Mouse (Mus musculus) liver, embryonic 14.5 days (tissue): ENCODE data around the gene Ccdc181. TPM values are rescaled to one million over a fixed set of nuclear protein-coding genes. Genes with fewer than 3 reads are reported as not detected.

Experiments used
- ATAC-seq: fragments of 200-750 bp; cut with Nextera tagmentation; 2 replicates; pipeline ENCODE4 v1.8.0; 2017; ENCODE audit warnings: moderate number of reproducible peaks, mild to moderate bottlenecking, moderate library complexity; ENCODE audit not compliant: insufficient read depth
- DNase-seq, 3 experiments: peaks; one replicate each; pipeline ENCODE4 v3.0.0-alpha.2; 2012 to 2013; ENCODE audit warnings: low read depth in 3 of 3, low spot score in 3 of 3
- H3K27ac ChIP-seq: fragments of 300-500 bp; sonication (generic); 2 replicates; pipeline ENCODE4 v1.5.1; 2014; ENCODE audit warnings: moderate library complexity, mild to moderate bottlenecking, control low read depth, inconsistent platforms
- H3K27me3 ChIP-seq: fragments of 300-500 bp; sonication (generic); 2 replicates; pipeline ENCODE4 v1.6.1; 2014; ENCODE audit warnings: mild to moderate bottlenecking, low read length, moderate library complexity; ENCODE audit not compliant: control insufficient read depth, insufficient read depth
- H3K36me3 ChIP-seq: fragments of 300-500 bp; sonication (generic); replicated peaks from 2 replicates; pipeline ENCODE4 v1.6.1; 2014; ENCODE audit warnings: low read depth; ENCODE audit not compliant: control insufficient read depth, insufficient read depth
- H3K4me1 ChIP-seq, 2 experiments: fragments of 200-500 bp in 1 of 2; fragments of 300-500 bp in 1 of 2; sonication (generic) in 1 of 2; replicated peaks; 2 replicates each; pipeline ENCODE4 v1.6.1; 2012 to 2014; ENCODE audit warnings: antibody characterized with exemption in 1 of 2, inconsistent platforms in 1 of 2, low read length in 1 of 2; ENCODE audit not compliant: control insufficient read depth in 2 of 2, insufficient read depth in 2 of 2
- H3K4me2 ChIP-seq: fragments of 300-500 bp; sonication (generic); 2 replicates; pipeline ENCODE4 v1.6.1; 2014; ENCODE audit warnings: low read depth, mild to moderate bottlenecking, control low read depth, moderate library complexity
- H3K4me3 ChIP-seq, 2 experiments: fragments of 200-500 bp in 1 of 2; fragments of 300-500 bp in 1 of 2; sonication (generic) in 1 of 2; 2 replicates each; pipeline ENCODE4 v1.5.1; 2012 to 2014; ENCODE audit warnings: low read depth in 2 of 2, low read length in 2 of 2, mild to moderate bottlenecking in 2 of 2, control low read depth in 1 of 2, inconsistent platforms in 1 of 2, moderate library complexity in 1 of 2; ENCODE audit not compliant: insufficient read depth in 1 of 2
- H3K9ac ChIP-seq: fragments of 300-500 bp; sonication (generic); replicated peaks from 2 replicates; pipeline ENCODE4 v1.6.1; 2014; ENCODE audit warnings: mild to moderate bottlenecking, control low read depth, moderate library complexity
- H3K9me3 ChIP-seq: fragments of 300-500 bp; sonication (generic); 2 replicates; pipeline ENCODE4 v1.6.1; 2016; ENCODE audit warnings: low read length, mixed read lengths; ENCODE audit not compliant: control insufficient read depth
- CTCF ChIP-seq: IDR thresholded peaks from 2 replicates; pipeline ENCODE4 v1.5.1; 2016; ENCODE audit warnings: antibody characterized with exemption, low read depth, control low read depth
- EP300 ChIP-seq: IDR thresholded peaks from 2 replicates; pipeline ENCODE4 v1.6.1; 2016; ENCODE audit warnings: antibody characterized with exemption, low read depth
- WGBS: fragments of 180-500 bp; shearing (Covaris S2); extraction: QIAGEN DNeasy Blood & Tissue Kit; methylation state at CpG from one replicate; pipeline ENCODE4 v1.1.7; 2014; ENCODE audit not compliant: insufficient replicate concordance; 5-methylcytosine and 5-hydroxymethylcytosine counted together
- polyA plus RNA-seq, 2 experiments: library from polyadenylated mRNA; depleted of rRNA in 1 of 2; stranded (reverse) in 1 of 2; unstranded in 1 of 2; fragments of >200 nt; fragmentation: Nextera tagmentation in 1 of 2; extraction: Ambion mirVana in 1 of 2; gene quantifications; 2 replicates each; pipeline versions ENCODE4 v1.2.1 to v1.2.3; 2012 to 2014

Ccdc181 gene
- polyA plus RNA-seq, 2 experiments, result 1.8 to 2.3 TPM

DNA sequence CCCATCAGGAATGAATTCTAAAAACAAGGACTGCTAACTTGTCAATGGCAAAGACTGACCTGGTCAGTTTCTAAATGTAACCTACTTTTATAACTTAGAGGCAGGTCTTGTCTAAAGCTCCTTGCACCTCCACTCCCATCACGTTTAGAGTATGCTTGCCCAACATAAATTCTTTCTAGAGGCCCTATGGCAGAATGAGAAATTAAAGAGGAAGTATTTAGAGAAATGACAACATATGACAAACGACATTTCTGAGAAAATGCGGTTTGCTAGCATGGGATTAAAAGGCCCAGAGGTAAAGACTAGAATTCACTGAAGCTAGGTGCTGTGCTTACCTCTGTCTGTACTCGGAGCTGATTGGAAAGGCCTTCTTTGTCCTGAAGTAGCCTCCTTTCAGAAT, 26.6 kb downstream of the Ccdc181 start:
- DNase-seq (no peak), ATAC-seq (no peak)
- 65% methylated on average over 4 of the region's 4 CpGs for WGBS
- Histone ChIP-seq H3K36me3 (peaks cover 26% of the 10 kb centered on the region), H3K4me3 (no peak overlapping the region), H3K9ac (no peak overlapping the region), H3K27me3 (no peaks in the 10 kb centered on the region), H3K4me2 (no peak overlapping the region), H3K4me1 (peaks cover 0 to 4% of the 10 kb centered on the region in 2 experiments; a peak in 3 of 4 replicates), H3K27ac (no peak overlapping the region), H3K9me3 (no peaks in the 10 kb centered on the region)
- TF ChIP-seq CTCF (no peak), EP300 (no peak)

DNA sequence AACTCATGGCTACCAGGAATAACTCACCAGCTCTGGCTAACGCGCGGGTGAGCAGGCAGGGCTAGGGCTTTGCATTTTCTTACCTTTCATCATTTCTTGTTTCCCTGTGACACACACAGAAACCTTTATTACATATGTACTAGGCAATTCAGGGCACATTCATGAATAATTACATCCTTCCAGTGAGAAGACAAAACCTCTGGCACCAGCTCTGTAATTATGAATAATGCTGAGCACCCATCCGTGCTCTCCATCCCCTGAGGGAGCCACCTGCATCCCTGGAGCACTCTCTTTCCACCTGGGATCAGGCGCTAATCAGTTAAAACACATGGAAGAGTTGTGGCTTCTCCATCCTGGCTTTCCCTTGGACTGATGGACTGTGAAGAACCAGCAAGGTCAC, 28.4 kb downstream of the Ccdc181 start, which contains the start of gene Nme7:
TSS of gene Nme7 (plus strand) at position 301 of the 400 bp plus-strand sequence.
- DNase-seq (no peak), ATAC-seq (no peak)
- H3K27ac ChIP-seq, result no peak within 1 kb of the TSS
- peaks cover 4 to 9% of the 10 kb centered on the region in 2 experiments; a peak in 3 of 4 replicates for H3K4me1 ChIP-seq
- H3K27me3 ChIP-seq, result no peaks in the 10 kb centered on the region
- no peak within 1 kb of the TSS for H3K9ac ChIP-seq
- H3K4me3 ChIP-seq, result no peak within 1 kb of the TSS
- TF ChIP-seq CTCF, result no peak
- TF ChIP-seq EP300, result no peak
- H3K36me3 ChIP-seq, result peaks cover 17% of the 10 kb centered on the region
- H3K9me3 ChIP-seq, result no peaks in the 10 kb centered on the region
- WGBS, result 88% methylated on average over 5 of the region's 5 CpGs
- H3K4me2 ChIP-seq, result no peak within 1 kb of the TSS

DNA sequence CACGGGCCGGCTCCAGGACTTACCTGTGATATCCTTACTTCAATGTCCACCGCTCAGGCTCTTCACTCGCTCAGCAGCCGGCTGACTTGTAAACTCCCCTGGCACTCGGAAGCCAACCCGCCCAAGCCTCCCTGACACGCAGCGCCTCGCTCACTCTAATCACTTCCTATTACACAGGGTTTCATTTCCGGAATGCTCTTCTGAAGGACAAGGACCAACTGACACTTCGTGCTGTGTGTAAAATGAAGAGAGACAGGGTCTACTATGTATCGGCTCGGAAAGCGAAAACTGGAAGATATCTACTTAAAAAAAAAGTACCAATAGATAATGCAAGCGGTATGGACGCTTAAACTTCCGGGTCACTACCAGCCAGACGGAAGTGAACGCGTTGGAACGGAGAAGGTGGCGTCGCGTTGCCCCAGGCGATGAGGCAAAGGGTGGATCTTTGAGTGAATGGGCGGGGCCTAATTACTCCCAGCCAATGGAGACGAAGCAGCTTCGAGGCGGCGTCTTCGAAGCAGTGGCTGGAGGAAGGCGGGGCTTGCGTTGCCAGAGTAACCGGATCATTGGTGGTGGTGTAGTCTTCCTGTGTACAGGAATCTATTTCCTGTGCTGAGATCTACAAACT, 31.9 kb downstream of the Ccdc181 start, which contains the start of gene Blzf1:
TSS of gene Blzf1 (minus strand) at position 366 of the 628 bp plus-strand sequence.
- peak; percentile 99 for ATAC-seq
- H3K4me2 ChIP-seq, result peak within 1 kb of the TSS; percentile 75
- H3K27me3 ChIP-seq, result no peaks in the 10 kb centered on the region
- WGBS, result under 1% methylated on average over 35 of the region's 35 CpGs
- peaks cover 1% of the 10 kb centered on the region; the same call in 1 of the 2 replicates for H3K36me3 ChIP-seq
- TF ChIP-seq EP300, result no peak
- TF ChIP-seq CTCF, result no peak
- H3K27ac ChIP-seq, result peak within 1 kb of the TSS; percentile 33
- H3K9me3 ChIP-seq, result no peaks in the 10 kb centered on the region
- DNase-seq, result peak; percentile 97 to 98 (median 97)
- peak within 1 kb of the TSS; percentile 79 to 89 for H3K4me3 ChIP-seq
- peak within 1 kb of the TSS; percentile 71 for H3K9ac ChIP-seq
- H3K4me1 ChIP-seq, result peaks cover 4 to 9% of the 10 kb centered on the region in 2 experiments; a peak in 3 of 4 replicates

DNA sequence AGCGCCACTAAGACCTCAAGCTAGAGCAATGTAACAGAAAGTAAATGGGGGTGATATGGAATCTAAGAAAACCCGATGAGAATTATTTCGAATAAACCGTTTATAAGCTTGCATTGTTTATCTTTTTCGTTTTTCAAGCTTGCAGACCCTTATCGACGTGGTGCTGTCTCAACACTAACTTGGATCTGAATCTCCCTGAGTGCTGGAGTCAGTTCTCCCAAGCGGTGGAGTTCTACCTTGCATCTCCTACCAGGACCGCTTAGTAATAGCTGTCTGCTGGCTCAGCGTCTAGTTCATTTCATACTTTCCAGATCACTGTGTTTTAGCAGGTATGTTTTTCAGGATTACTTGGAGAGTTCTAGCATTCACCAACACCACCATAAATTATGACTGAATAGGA, 32.5 kb downstream of the Ccdc181 start:
- ATAC-seq (no peak), DNase-seq (peak in 1 of 3 experiments; percentile 20)
- Histone ChIP-seq H3K9me3 (no peaks in the 10 kb centered on the region), H3K9ac (peak overlapping the region; percentile 56), H3K4me2 (peak overlapping the region; percentile 75), H3K4me1 (peaks cover 4 to 9% of the 10 kb centered on the region in 2 experiments; a peak in 3 of 4 replicates), H3K36me3 (no peaks in the 10 kb centered on the region), H3K27ac (no peak overlapping the region), H3K4me3 (peak overlapping the region; percentile 79 to 89), H3K27me3 (no peaks in the 10 kb centered on the region)
- 11% methylated on average over 10 of the region's 10 CpGs for WGBS
- no peak for TF ChIP-seq EP300
- no peak for TF ChIP-seq CTCF

DNA sequence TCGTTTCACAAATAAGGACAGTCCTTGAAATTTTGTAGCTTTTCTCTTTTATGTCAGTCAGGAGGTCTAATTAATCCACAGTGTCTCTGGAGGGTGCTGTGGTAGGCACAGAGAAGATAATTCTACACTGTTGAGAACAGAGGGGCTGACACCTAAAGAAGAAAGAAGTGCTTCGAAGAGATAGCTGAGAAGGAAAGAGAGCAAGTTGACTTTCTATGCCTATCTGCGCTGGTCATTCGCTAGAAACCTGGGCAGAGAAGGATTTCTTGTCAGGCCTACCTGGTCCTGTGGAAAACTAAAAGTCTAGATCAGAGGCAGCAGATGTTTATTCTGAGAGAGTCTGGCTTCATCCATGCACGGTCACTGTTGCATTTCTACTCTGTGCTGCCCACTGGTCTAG, 38.7 kb downstream of the Ccdc181 start:
- 79% methylated on average over 5 of the region's 5 CpGs for WGBS
- no peak for DNase-seq
- TF ChIP-seq CTCF, result no peak
- TF ChIP-seq EP300, result no peak

More for the DNA sequence above, 38.7 kb downstream of the Ccdc181 start:
- peaks cover 0 to 7% of the 10 kb centered on the region in 2 experiments; a peak in 1 of 4 replicates for H3K4me1 ChIP-seq
- H3K27ac ChIP-seq, result no peak overlapping the region
- H3K9me3 ChIP-seq, result no peaks in the 10 kb centered on the region
- no peak overlapping the region for H3K9ac ChIP-seq
- H3K4me3 ChIP-seq, result no peak overlapping the region
- H3K36me3 ChIP-seq, result no peaks in the 10 kb centered on the region
- no peak for ATAC-seq
- H3K27me3 ChIP-seq, result no peaks in the 10 kb centered on the region
- H3K4me2 ChIP-seq, result no peak overlapping the region
